Mouse (Mus musculus) forebrain, embryonic 13.5 days (tissue): Measurements from ENCODE around the gene Gpm6b. TPM values are rescaled to one million over a fixed set of nuclear protein-coding genes. Genes with fewer than 3 reads are reported as not detected.

Source experiments
- ATAC-seq: fragments of 200-750 bp; cut with Nextera tagmentation; 2 replicates; pipeline ENCODE4 v1.8.0; 2017
- H3K27ac ChIP-seq: fragments of 300-500 bp; sonication (generic); 2 replicates; pipeline ENCODE4 v1.5.1; 2015; ENCODE audit warnings: inconsistent platforms, mild to moderate bottlenecking, moderate library complexity
- H3K27me3 ChIP-seq: fragments of 300-500 bp; sonication (generic); 2 replicates; pipeline ENCODE4 v1.6.1; 2015; ENCODE audit warnings: mild to moderate bottlenecking, inconsistent platforms
- H3K36me3 ChIP-seq: fragments of 300-500 bp; sonication (generic); 2 replicates; pipeline ENCODE4 v1.6.1; 2015; ENCODE audit warnings: mild to moderate bottlenecking, inconsistent platforms; ENCODE audit not compliant: poor library complexity, severe bottlenecking
- H3K4me1 ChIP-seq: fragments of 300-500 bp; sonication (generic); 2 replicates; pipeline ENCODE4 v1.6.1; 2015; ENCODE audit warnings: inconsistent platforms
- H3K4me2 ChIP-seq: fragments of 300-500 bp; sonication (generic); 2 replicates; pipeline ENCODE4 v1.6.1; 2015; ENCODE audit warnings: inconsistent platforms, mild to moderate bottlenecking, moderate library complexity
- H3K4me3 ChIP-seq: fragments of 300-500 bp; sonication (generic); 2 replicates; pipeline ENCODE4 v1.5.1; 2015; ENCODE audit warnings: mild to moderate bottlenecking, inconsistent platforms
- H3K9ac ChIP-seq: fragments of 300-500 bp; sonication (generic); 2 replicates; pipeline ENCODE4 v1.6.1; 2015; ENCODE audit warnings: mild to moderate bottlenecking, inconsistent platforms
- H3K9me3 ChIP-seq: fragments of 300-500 bp; sonication (generic); replicated peaks from 2 replicates; pipeline ENCODE4 v1.6.1; 2016; ENCODE audit warnings: inconsistent platforms
- WGBS: fragments of 180-500 bp; shearing (Covaris S2); methylation state at CpG from one replicate; pipeline ENCODE4 v1.1.7; 2015; 5-methylcytosine and 5-hydroxymethylcytosine counted together
- polyA plus RNA-seq: library from polyadenylated mRNA; unstranded; fragments of >200 nt; fragmentation: Nextera tagmentation; extraction: Ambion mirVana; gene quantifications from 2 replicates; pipeline ENCODE4 v1.2.1, GENCODE M21; 2015

The Gpm6b gene
- polyA plus RNA-seq, 1 experiment from 2014 or later = 351 TPM

GRCm38 (mm10) chrX:166239520-166239919 lies 809 bp downstream of the Gpm6b start:
- Histone ChIP-seq H3K36me3 (peaks cover 2% of the 10 kb centered on the region; the same call in 1 of the 2 replicates), H3K4me2 (peak overlapping the region; percentile 78), H3K9ac (peak overlapping the region; percentile 74), H3K9me3 (no peaks in the 10 kb centered on the region), H3K4me1 (0 out of 2 replicates have a peak, but pooled peaks cover 4% of the 10 kb centered on the region), H3K4me3 (peak overlapping the region; percentile 58), H3K27me3 (peaks cover 8% of the 10 kb centered on the region; the same call in 1 of the 2 replicates), H3K27ac (peak overlapping the region; percentile 19; the same call in 1 of the 2 replicates)
- ATAC-seq = peak; percentile 13
- WGBS = 34% methylated on average over 13 of the region's 13 CpGs

- Histone ChIP-seq H3K36me3 (peaks cover 4% of the 10 kb centered on the region; the same call in 1 of the 2 replicates), H3K9me3 (no peaks in the 10 kb centered on the region), H3K4me2 (peak overlapping the region; percentile 78; the same call in 1 of the 2 replicates), H3K27me3 (peaks cover 8% of the 10 kb centered on the region; the same call in 1 of the 2 replicates), H3K4me1 (0 out of 2 replicates have a peak, but pooled peaks cover 4% of the 10 kb centered on the region), H3K9ac (no peak overlapping the region), H3K4me3 (no peak overlapping the region), H3K27ac (no peak overlapping the region)
- WGBS = 47% methylated on average over 7 of the region's 7 CpGs
- peak; percentile 19; the same call in 1 of the 2 replicates for ATAC-seq
Measured at GRCm38 (mm10) chrX:166240751-166241150, 2.0 kb downstream of the Gpm6b start.

- no peak overlapping the region for H3K4me3 ChIP-seq
- 0 out of 2 replicates have a peak, but pooled peaks cover 3% of the 10 kb centered on the region for H3K27me3 ChIP-seq
- H3K4me1 ChIP-seq = 0 out of 2 replicates have a peak, but pooled peaks cover 4% of the 10 kb centered on the region
- no peaks in the 10 kb centered on the region for H3K9me3 ChIP-seq
- no peak overlapping the region for H3K27ac ChIP-seq
- no peak overlapping the region for H3K4me2 ChIP-seq
- WGBS = 59% methylated on average over 4 of the region's 4 CpGs
- peaks cover 4% of the 10 kb centered on the region; the same call in 1 of the 2 replicates for H3K36me3 ChIP-seq
- no peak for ATAC-seq
- no peak overlapping the region for H3K9ac ChIP-seq
Measured at GRCm38 (mm10) chrX:166243261-166243885, 4.7 kb downstream of the Gpm6b start.

- peak overlapping the region; percentile 65 for H3K27ac ChIP-seq
- H3K4me1 ChIP-seq = peaks cover 18% of the 10 kb centered on the region
- H3K36me3 ChIP-seq = no peaks in the 10 kb centered on the region
- WGBS = 36% methylated on average over 1 of the region's 1 CpGs
- H3K4me2 ChIP-seq = no peak overlapping the region
- peak; percentile 88 for ATAC-seq
- H3K27me3 ChIP-seq = peaks cover 2% of the 10 kb centered on the region; the same call in 1 of the 2 replicates
- no peak overlapping the region for H3K4me3 ChIP-seq
- H3K9me3 ChIP-seq = no peaks in the 10 kb centered on the region
- H3K9ac ChIP-seq = no peak overlapping the region
Measured at GRCm38 (mm10) chrX:166271489-166271888, 32.8 kb downstream of the Gpm6b start.

- Histone ChIP-seq H3K27ac (peak overlapping the region; percentile 65), H3K27me3 (peaks cover 3% of the 10 kb centered on the region; the same call in 1 of the 2 replicates), H3K4me1 (peaks cover 18% of the 10 kb centered on the region), H3K4me3 (no peak overlapping the region), H3K4me2 (no peak overlapping the region), H3K9ac (no peak overlapping the region), H3K9me3 (no peaks in the 10 kb centered on the region), H3K36me3 (no peaks in the 10 kb centered on the region)
- ATAC-seq = peak; percentile 31; the same call in 1 of the 2 replicates
- WGBS = 47% methylated on average over 6 of the region's 6 CpGs
Measured at GRCm38 (mm10) chrX:166272646-166273045, 33.9 kb downstream of the Gpm6b start.

GRCm38 (mm10) chrX:166279861-166280260 lies 41.1 kb downstream of the Gpm6b start:
- no peaks in the 10 kb centered on the region for H3K4me1 ChIP-seq
- 97% methylated on average over 1 of the region's 1 CpGs for WGBS
- ATAC-seq = no peak
- peaks cover 3% of the 10 kb centered on the region; the same call in 1 of the 2 replicates for H3K27me3 ChIP-seq
- no peak overlapping the region for H3K9ac ChIP-seq
- no peak overlapping the region for H3K4me3 ChIP-seq
- no peaks in the 10 kb centered on the region for H3K36me3 ChIP-seq
- H3K27ac ChIP-seq = no peak overlapping the region
- no peak overlapping the region for H3K4me2 ChIP-seq
- H3K9me3 ChIP-seq = no peaks in the 10 kb centered on the region

GRCm38 (mm10) chrX:166286760-166287483 lies 48.2 kb downstream of the Gpm6b start:
- Histone ChIP-seq H3K4me2 (peak overlapping the region; percentile 28), H3K27me3 (no peaks in the 10 kb centered on the region), H3K4me3 (no peak overlapping the region), H3K4me1 (peaks cover 17% of the 10 kb centered on the region), H3K9ac (no peak overlapping the region), H3K36me3 (no peaks in the 10 kb centered on the region), H3K27ac (peak overlapping the region; percentile 77), H3K9me3 (no peaks in the 10 kb centered on the region)
- ATAC-seq = peak; percentile 77
- WGBS = 42% methylated on average over 9 of the region's 9 CpGs

GRCm38 (mm10) chrX:166291266-166291665 lies 52.6 kb downstream of the Gpm6b start:
- ATAC-seq = no peak
- H3K4me1 ChIP-seq = peaks cover 14% of the 10 kb centered on the region
- no peak overlapping the region for H3K27ac ChIP-seq
- H3K9ac ChIP-seq = no peak overlapping the region
- no peak overlapping the region for H3K4me3 ChIP-seq
- H3K27me3 ChIP-seq = no peaks in the 10 kb centered on the region
- no peaks in the 10 kb centered on the region for H3K9me3 ChIP-seq
- H3K4me2 ChIP-seq = no peak overlapping the region
- no peaks in the 10 kb centered on the region for H3K36me3 ChIP-seq
- 68% methylated on average over 3 of the region's 3 CpGs for WGBS

GRCm38 (mm10) chrX:166293465-166293864 lies 54.8 kb downstream of the Gpm6b start:
- 88% methylated on average over 3 of the region's 3 CpGs for WGBS
- ATAC-seq = no peak
- Histone ChIP-seq H3K27ac (no peak overlapping the region), H3K9ac (no peak overlapping the region), H3K27me3 (no peaks in the 10 kb centered on the region), H3K4me1 (no peaks in the 10 kb centered on the region), H3K4me2 (no peak overlapping the region), H3K4me3 (no peak overlapping the region), H3K9me3 (no peaks in the 10 kb centered on the region), H3K36me3 (no peaks in the 10 kb centered on the region)

- Histone ChIP-seq H3K9ac (no peak overlapping the region), H3K9me3 (no peaks in the 10 kb centered on the region), H3K4me2 (no peak overlapping the region), H3K36me3 (no peaks in the 10 kb centered on the region), H3K27me3 (no peaks in the 10 kb centered on the region), H3K27ac (no peak overlapping the region), H3K4me1 (0 out of 2 replicates have a peak, but pooled peaks cover 5% of the 10 kb centered on the region), H3K4me3 (no peak overlapping the region)
- no peak for ATAC-seq
- 80% methylated on average over 2 of the region's 2 CpGs for WGBS
Measured at GRCm38 (mm10) chrX:166302791-166303190, 64.1 kb downstream of the Gpm6b start.

- 88% methylated on average over 2 of the region's 2 CpGs for WGBS
- 0 out of 2 replicates have a peak, but pooled peaks cover 12% of the 10 kb centered on the region for H3K4me1 ChIP-seq
- no peaks in the 10 kb centered on the region for H3K9me3 ChIP-seq
- no peaks in the 10 kb centered on the region for H3K36me3 ChIP-seq
- H3K4me2 ChIP-seq = no peak overlapping the region
- H3K9ac ChIP-seq = no peak overlapping the region
- no peak overlapping the region for H3K27ac ChIP-seq
- ATAC-seq = no peak
- no peaks in the 10 kb centered on the region for H3K27me3 ChIP-seq
- H3K4me3 ChIP-seq = no peak overlapping the region
Measured at GRCm38 (mm10) chrX:166304355-166304754, 65.6 kb downstream of the Gpm6b start.
